Mouse (Mus musculus) hindbrain, embryonic 11.5 days (tissue): ENCODE results near the gene Bmp3. TPM values are rescaled to one million over a fixed set of nuclear protein-coding genes. Genes with fewer than 3 reads are reported as not detected.

ENCODE experiments used
- ATAC-seq: fragments of 200-750 bp; cut with Nextera tagmentation; 2 replicates; pipeline ENCODE4 v1.8.0; 2017; ENCODE audit warnings: mild to moderate bottlenecking, moderate TSS enrichment, moderate library complexity; ENCODE audit not compliant: low FRiP score
- DNase-seq: peaks from one replicate; pipeline ENCODE4 v3.0.0-alpha.2; 2015; ENCODE audit warnings: low spot score
- H3K27ac ChIP-seq: fragments of 300-500 bp; sonication (generic); 2 replicates; pipeline ENCODE4 v1.5.1; 2014; ENCODE audit warnings: mild to moderate bottlenecking, low read depth, low read length
- H3K27me3 ChIP-seq: fragments of 300-500 bp; sonication (generic); 2 replicates; pipeline ENCODE4 v1.6.1; 2014; ENCODE audit warnings: mild to moderate bottlenecking, low read length, moderate library complexity, mixed read lengths; ENCODE audit not compliant: control insufficient read depth, insufficient read depth
- H3K36me3 ChIP-seq: fragments of 300-500 bp; sonication (generic); 2 replicates; pipeline ENCODE4 v1.6.1; 2014; ENCODE audit warnings: mild to moderate bottlenecking, low read length, moderate library complexity, mixed read lengths; ENCODE audit not compliant: control insufficient read depth, insufficient read depth
- H3K4me1 ChIP-seq: fragments of 300-500 bp; sonication (generic); replicated peaks from 2 replicates; pipeline ENCODE4 v1.6.1; 2014; ENCODE audit warnings: low read length, mixed read lengths; ENCODE audit not compliant: control insufficient read depth, insufficient read depth
- H3K4me2 ChIP-seq: fragments of 300-500 bp; sonication (generic); replicated peaks from 2 replicates; pipeline ENCODE4 v1.6.1; 2014; ENCODE audit warnings: mild to moderate bottlenecking, low read depth, low read length
- H3K4me3 ChIP-seq: fragments of 300-500 bp; sonication (generic); 2 replicates; pipeline ENCODE4 v1.5.1; 2014; ENCODE audit warnings: low read depth, low read length
- H3K9ac ChIP-seq: fragments of 300-500 bp; sonication (generic); 2 replicates; pipeline ENCODE4 v1.6.1; 2014; ENCODE audit warnings: low read depth, low read length
- H3K9me3 ChIP-seq: fragments of 300-500 bp; sonication (generic); 2 replicates; pipeline ENCODE4 v1.6.1; 2016; ENCODE audit warnings: low read length; ENCODE audit not compliant: control insufficient read depth
- WGBS: fragments of 180-500 bp; shearing (Covaris S2); extraction: QIAGEN DNeasy Blood & Tissue Kit; methylation state at CpG from one replicate; pipeline ENCODE4 v1.1.7; 2014; 5-methylcytosine and 5-hydroxymethylcytosine counted together
- polyA plus RNA-seq: library from polyadenylated mRNA; unstranded; fragments of >200 nt; fragmentation: Nextera tagmentation; extraction: Ambion mirVana; gene quantifications from 2 replicates; pipeline ENCODE4 v1.2.1, GENCODE M21; 2014

Bmp3 gene
- polyA plus RNA-seq, 1 experiment from 2014 or later: 1.3 TPM

DNA sequence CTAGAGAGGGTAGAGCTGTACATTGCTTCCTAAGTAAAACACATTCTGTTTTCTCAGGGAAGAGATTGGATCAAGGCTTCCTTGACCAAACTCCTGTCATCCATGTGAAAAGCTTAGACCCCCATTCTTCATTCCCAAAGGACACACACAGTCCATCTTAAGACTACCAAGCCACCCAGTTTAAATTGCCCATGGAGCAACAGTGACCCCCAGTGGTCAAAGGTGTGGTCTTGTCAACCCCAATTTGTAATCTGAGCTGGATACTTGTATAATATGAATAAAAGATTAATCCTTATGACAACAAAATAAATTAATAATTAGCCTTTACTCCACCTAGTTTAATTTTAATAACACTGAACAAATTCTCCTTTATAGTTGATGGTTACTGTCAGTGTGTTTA, 24.7 kb downstream of the Bmp3 start:
- Histone ChIP-seq H3K4me1 (no peaks in the 10 kb centered on the region), H3K4me3 (no peak overlapping the region), H3K36me3 (no peaks in the 10 kb centered on the region), H3K9me3 (no peaks in the 10 kb centered on the region), H3K4me2 (no peak overlapping the region), H3K9ac (no peak overlapping the region), H3K27me3 (no peaks in the 10 kb centered on the region), H3K27ac (no peak overlapping the region)
- DNase-seq: peak; percentile 74
- ATAC-seq: no peak

DNA sequence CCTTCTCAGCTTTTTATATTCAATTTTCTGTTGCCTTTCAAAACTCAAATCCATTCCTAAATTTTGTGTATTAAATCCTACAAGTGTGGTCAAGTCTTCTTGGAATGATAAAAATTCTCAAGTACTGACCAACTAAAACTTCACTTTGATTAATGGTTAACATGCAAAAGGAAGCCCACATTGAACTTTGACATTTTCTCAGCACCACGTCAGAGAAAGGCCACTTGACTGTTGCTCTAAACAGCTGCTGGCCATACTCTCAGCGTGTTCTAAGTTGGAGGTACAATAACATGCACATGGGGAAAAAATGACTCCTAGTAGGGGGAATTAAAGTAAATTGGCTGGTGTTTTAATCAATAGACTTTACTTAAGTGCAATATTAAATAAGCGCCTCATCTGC, 27.9 kb downstream of the Bmp3 start:
- ATAC-seq (no peak), DNase-seq (no peak)
- 54% methylated on average over 3 of the region's 3 CpGs for WGBS
- H3K4me1 ChIP-seq: no peaks in the 10 kb centered on the region
- no peaks in the 10 kb centered on the region for H3K36me3 ChIP-seq
- H3K27me3 ChIP-seq: no peaks in the 10 kb centered on the region
- no peak overlapping the region for H3K27ac ChIP-seq
- no peaks in the 10 kb centered on the region for H3K9me3 ChIP-seq
- no peak overlapping the region for H3K4me2 ChIP-seq
- no peak overlapping the region for H3K4me3 ChIP-seq
- H3K9ac ChIP-seq: no peak overlapping the region

DNA sequence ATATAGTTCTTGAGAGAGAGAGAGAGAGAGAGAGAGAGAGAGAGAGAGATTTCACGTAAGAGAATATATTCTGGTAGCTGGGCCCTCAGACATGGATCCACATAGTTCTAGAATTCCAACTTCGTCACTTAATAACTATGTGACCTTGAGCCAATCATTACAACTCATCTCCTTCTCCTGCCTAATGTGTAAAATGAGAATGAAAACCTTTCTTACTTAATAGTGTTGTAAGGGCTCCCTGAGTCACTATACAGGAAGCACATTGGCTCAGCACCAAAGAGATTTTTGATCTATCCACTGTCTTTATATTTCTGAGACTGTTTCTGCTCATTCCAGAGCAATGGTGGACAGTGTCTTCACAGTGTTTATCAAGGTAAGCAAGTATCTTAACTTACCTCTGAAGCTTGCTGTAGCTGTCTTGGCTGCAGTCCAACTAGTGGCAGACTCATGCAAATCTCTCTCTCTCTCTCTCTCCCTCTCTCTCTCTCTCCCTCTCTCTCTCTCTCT, 36.4 kb downstream of the Bmp3 start:
- DNase-seq (no peak), ATAC-seq (no peak)
- no peak overlapping the region for H3K4me2 ChIP-seq
- H3K9me3 ChIP-seq: no peaks in the 10 kb centered on the region
- WGBS: 92% methylated on average over 2 of the region's 2 CpGs
- no peaks in the 10 kb centered on the region for H3K4me1 ChIP-seq
- H3K27ac ChIP-seq: no peak overlapping the region
- H3K27me3 ChIP-seq: no peaks in the 10 kb centered on the region
- no peak overlapping the region for H3K4me3 ChIP-seq
- no peaks in the 10 kb centered on the region for H3K36me3 ChIP-seq
- no peak overlapping the region for H3K9ac ChIP-seq

DNA sequence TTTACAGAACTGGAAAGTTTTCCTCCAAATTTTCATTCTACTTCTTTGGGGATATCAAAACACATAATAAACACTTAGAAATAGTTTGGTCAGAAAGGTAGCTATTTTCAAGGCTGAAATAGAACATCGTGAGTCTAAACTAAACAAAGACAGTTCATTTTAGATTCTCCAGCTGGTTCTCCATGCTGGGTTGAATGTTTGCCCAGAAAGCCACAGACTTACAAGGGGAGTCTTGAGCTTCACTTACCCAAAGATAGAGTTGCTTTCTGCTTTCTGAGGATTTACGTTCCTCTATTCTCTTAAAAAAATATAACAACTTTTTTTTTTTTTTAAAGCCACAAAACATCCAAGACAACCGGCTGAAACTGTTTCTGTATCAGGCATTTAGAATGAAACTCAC, 40.1 kb downstream of the Bmp3 start:
- no peak for ATAC-seq
- WGBS: 88% methylated on average over 3 of the region's 3 CpGs
- no peaks in the 10 kb centered on the region for H3K27me3 ChIP-seq

DNA sequence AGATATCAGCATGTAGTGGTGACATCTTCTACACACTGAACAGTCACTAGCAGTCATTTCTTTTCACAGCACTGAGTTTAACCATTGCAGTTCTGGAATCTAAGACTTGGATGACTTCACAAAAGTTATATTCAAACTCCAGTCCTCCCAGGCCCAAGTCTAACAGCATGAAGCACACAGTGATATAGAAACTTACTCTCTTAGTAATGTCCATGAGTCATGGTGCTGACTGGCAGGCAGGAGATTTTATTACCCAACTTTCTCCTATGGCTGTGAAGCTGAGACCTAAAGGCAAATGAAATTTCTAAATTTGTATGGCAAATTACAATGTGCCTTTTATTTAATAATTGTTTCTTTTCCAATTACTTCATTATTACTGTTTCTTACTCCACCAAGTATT, 43.7 kb downstream of the Bmp3 start:
- no peak overlapping the region for H3K9ac ChIP-seq
- no peak overlapping the region for H3K4me3 ChIP-seq
- no peaks in the 10 kb centered on the region for H3K36me3 ChIP-seq
- H3K9me3 ChIP-seq: no peaks in the 10 kb centered on the region
- H3K27me3 ChIP-seq: no peaks in the 10 kb centered on the region
- H3K4me1 ChIP-seq: no peaks in the 10 kb centered on the region
- no peak for ATAC-seq
- H3K4me2 ChIP-seq: no peak overlapping the region
- no peak overlapping the region for H3K27ac ChIP-seq
- DNase-seq: no peak

More for the DNA sequence above, 40.1 kb downstream of the Bmp3 start:
- Histone ChIP-seq H3K9ac (no peak overlapping the region), H3K4me1 (no peaks in the 10 kb centered on the region), H3K27ac (no peak overlapping the region), H3K36me3 (no peaks in the 10 kb centered on the region), H3K4me2 (no peak overlapping the region), H3K9me3 (no peaks in the 10 kb centered on the region), H3K4me3 (no peak overlapping the region)
- no peak for DNase-seq

DNA sequence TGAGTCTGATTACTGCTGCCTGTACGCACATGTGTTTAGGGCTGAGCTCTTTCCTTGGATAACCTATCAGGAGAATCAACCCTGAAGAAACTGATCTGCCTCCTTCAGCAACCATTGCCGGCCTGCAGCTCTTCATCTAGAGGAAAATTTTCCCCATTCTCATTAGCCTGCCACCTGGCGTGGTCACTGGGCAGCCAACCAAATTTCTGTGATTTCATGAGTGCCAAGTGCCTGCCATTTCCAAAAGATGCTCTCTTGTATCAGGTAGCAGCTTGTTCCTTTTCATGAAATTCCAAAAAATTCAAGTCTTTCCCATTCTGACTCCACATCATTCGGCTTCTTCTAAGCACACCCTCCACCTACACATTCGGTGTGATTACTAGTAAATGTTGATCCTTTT, 46.7 kb downstream of the Bmp3 start:
- H3K4me2 ChIP-seq: no peak overlapping the region
- no peaks in the 10 kb centered on the region for H3K36me3 ChIP-seq
- DNase-seq (no peak), ATAC-seq (no peak)
- H3K4me1 ChIP-seq: no peaks in the 10 kb centered on the region
- H3K9me3 ChIP-seq: no peaks in the 10 kb centered on the region
- H3K4me3 ChIP-seq: no peak overlapping the region
- H3K27me3 ChIP-seq: no peaks in the 10 kb centered on the region
- WGBS: 90% methylated on average over 5 of the region's 5 CpGs
- H3K9ac ChIP-seq: no peak overlapping the region
- H3K27ac ChIP-seq: no peak overlapping the region

DNA sequence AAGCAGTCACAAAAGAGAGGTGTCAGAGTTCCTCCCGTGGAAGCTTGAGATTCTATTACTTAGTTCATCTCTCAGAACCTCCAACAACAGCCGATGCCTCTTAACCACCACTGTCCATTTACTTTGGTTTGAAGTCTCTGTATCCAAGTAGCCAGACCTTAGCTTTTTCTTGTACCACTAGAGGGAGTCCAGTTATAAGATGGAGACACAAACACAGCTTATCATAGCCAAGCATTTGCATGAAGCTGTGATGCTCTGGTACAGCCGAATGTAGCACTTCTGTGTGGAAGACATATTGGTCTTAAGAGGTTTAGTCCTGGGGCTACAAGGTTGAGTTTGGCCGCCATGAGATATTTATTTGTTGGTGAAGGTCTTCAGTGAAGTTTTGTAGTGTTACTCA, 48.1 kb downstream of the Bmp3 start:
- no peak overlapping the region for H3K9ac ChIP-seq
- no peaks in the 10 kb centered on the region for H3K9me3 ChIP-seq
- no peak overlapping the region for H3K27ac ChIP-seq
- no peak overlapping the region for H3K4me2 ChIP-seq
- H3K27me3 ChIP-seq: no peaks in the 10 kb centered on the region
- DNase-seq (peak; percentile 40), ATAC-seq (no peak)
- no peak overlapping the region for H3K4me3 ChIP-seq
- no peaks in the 10 kb centered on the region for H3K4me1 ChIP-seq
- 68% methylated on average over 4 of the region's 4 CpGs for WGBS
- no peaks in the 10 kb centered on the region for H3K36me3 ChIP-seq

DNA sequence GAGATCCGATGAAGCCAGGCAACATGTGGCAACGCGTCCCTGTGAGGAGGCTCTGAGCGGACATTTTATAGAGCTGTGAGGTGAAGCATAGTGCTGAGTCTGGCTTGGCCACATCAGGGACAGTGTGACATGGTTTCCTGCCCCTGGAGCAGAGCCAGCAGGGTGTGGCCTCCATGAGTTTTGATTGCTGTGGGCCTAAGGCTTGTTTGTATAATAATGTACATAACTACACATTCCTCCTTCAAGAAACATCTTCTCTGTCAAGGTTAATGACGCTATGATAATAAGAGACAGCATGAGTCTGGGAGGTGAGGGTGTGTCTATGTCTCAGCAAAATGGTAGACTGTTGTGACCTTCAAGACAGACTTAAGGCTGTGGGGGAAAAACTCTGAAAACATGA, 64.5 kb downstream of the Bmp3 start:
- Histone ChIP-seq H3K27me3 (no peaks in the 10 kb centered on the region), H3K4me2 (no peak overlapping the region), H3K36me3 (no peaks in the 10 kb centered on the region), H3K27ac (no peak overlapping the region), H3K9me3 (no peaks in the 10 kb centered on the region), H3K4me3 (no peak overlapping the region), H3K4me1 (no peaks in the 10 kb centered on the region), H3K9ac (no peak overlapping the region)
- 95% methylated on average over 5 of the region's 5 CpGs for WGBS
- ATAC-seq: no peak
- DNase-seq: no peak

DNA sequence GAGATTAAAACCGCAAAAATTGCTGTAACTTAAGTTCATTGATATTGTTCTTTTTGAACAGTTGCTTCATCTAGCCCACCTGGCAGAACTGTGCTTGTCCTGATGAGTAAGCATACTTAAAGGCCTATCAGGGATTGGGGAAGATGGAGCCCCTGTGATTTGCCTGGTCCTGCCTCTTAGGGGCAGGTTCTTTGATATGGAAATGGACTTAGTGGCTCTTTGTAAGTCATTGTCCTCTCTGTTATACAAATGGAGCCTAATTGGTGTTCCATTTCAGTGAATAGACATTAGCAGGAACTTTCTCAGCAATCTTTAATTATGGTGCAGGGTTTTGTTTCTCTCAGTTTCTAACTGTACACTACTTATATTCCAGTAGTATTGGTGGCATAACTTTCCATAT, 67.4 kb downstream of the Bmp3 start:
- 74% methylated on average over 1 of the region's 1 CpGs for WGBS
- no peak overlapping the region for H3K27ac ChIP-seq
- H3K36me3 ChIP-seq: no peaks in the 10 kb centered on the region
- H3K4me1 ChIP-seq: no peaks in the 10 kb centered on the region
- no peaks in the 10 kb centered on the region for H3K27me3 ChIP-seq
- no peak overlapping the region for H3K4me3 ChIP-seq
- no peak overlapping the region for H3K9ac ChIP-seq
- no peaks in the 10 kb centered on the region for H3K9me3 ChIP-seq
- no peak for ATAC-seq
- no peak for DNase-seq
- no peak overlapping the region for H3K4me2 ChIP-seq
